Mouse (Mus musculus) CH12.LX (cell line): ENCODE results near the gene Phox2a. TPM values are rescaled to one million over a fixed set of nuclear protein-coding genes. Genes with fewer than 3 reads are reported as not detected.

ENCODE experiments used
- DNase-seq: peaks from one replicate; pipeline ENCODE4 v3.0.0-alpha.2; 2013; ENCODE audit errors: extremely low read depth
- H3K27ac ChIP-seq: 2 replicates; pipeline ENCODE4 v1.5.1; 2012; ENCODE audit warnings: low read depth, mild to moderate bottlenecking, control low read depth, moderate library complexity; ENCODE audit not compliant: insufficient read depth
- H3K27me3 ChIP-seq: replicated peaks from 2 replicates; pipeline ENCODE3; 2012; ENCODE audit warnings: inconsistent platforms
- H3K36me3 ChIP-seq, 2 experiments: replicated peaks in 1 of 2; 2 replicates each; pipeline versions ENCODE3 to v1.6.1; 2012; ENCODE audit warnings: inconsistent platforms in 1 of 2, low read length in 1 of 2, mild to moderate bottlenecking in 1 of 2, mixed read lengths in 1 of 2, moderate library complexity in 1 of 2; ENCODE audit not compliant: control insufficient read depth in 1 of 2, insufficient read depth in 1 of 2
- H3K4me1 ChIP-seq, 2 experiments: 2 replicates each; pipeline ENCODE4 v1.6.1; 2012; ENCODE audit warnings: inconsistent platforms in 1 of 2, moderate library complexity in 1 of 2; ENCODE audit not compliant: insufficient read depth in 2 of 2, control insufficient read depth in 1 of 2
- H3K4me2 ChIP-seq: 2 replicates; pipeline ENCODE4 v1.6.1; 2012; ENCODE audit warnings: low read depth, mild to moderate bottlenecking, control low read depth; ENCODE audit not compliant: poor library complexity, insufficient read depth, severe bottlenecking
- H3K4me3 ChIP-seq, 3 experiments: fragments of 150-350 bp in 1 of 3; sonication (generic) in 1 of 3; replicated peaks in 1 of 3; 2 replicates each; pipeline versions ENCODE3 to v1.5.1; 2011 to 2012; ENCODE audit warnings: low read depth in 2 of 3, low read length in 2 of 3, mild to moderate bottlenecking in 2 of 3, moderate library complexity in 2 of 3, control low read depth in 1 of 3, improper control_type of control experiment in 1 of 3, inconsistent platforms in 1 of 3, mixed read lengths in 1 of 3; ENCODE audit not compliant: poor library complexity in 1 of 3
- H3K79me2 ChIP-seq: replicated peaks from 2 replicates; pipeline ENCODE4 v1.6.1; 2012; ENCODE audit warnings: mild to moderate bottlenecking, moderate library complexity; ENCODE audit not compliant: control insufficient read depth, poor library complexity, insufficient read depth, severe bottlenecking; ENCODE audit errors: extremely low read depth
- H3K9ac ChIP-seq: 2 replicates; pipeline ENCODE4 v1.6.1; 2012; ENCODE audit warnings: low read depth, mild to moderate bottlenecking, control low read depth, moderate library complexity; ENCODE audit not compliant: insufficient read depth
- H3K9me3 ChIP-seq: replicated peaks from 2 replicates; pipeline ENCODE3; 2012; ENCODE audit warnings: low read length, inconsistent platforms, mixed read lengths
- BHLHE40 ChIP-seq: IDR thresholded peaks from 2 replicates; pipeline ENCODE4 v1.6.1; 2011; ENCODE audit warnings: mild to moderate bottlenecking, low read depth, low read length, improper control_type of control experiment
- CHD1 ChIP-seq: IDR thresholded peaks from 2 replicates; pipeline ENCODE4 v1.6.1; 2012; ENCODE audit warnings: low read depth, low read length, improper control_type of control experiment, inconsistent platforms
- CHD2 ChIP-seq: IDR thresholded peaks from 2 replicates; pipeline ENCODE4 v1.6.1; 2011; ENCODE audit warnings: low read length, improper control_type of control experiment
- E2F4 ChIP-seq: IDR thresholded peaks from 2 replicates; pipeline ENCODE4 v1.6.1; 2011; ENCODE audit warnings: low read depth, low read length, improper control_type of control experiment; ENCODE audit not compliant: insufficient replicate concordance
- ELF1 ChIP-seq: IDR thresholded peaks from 2 replicates; pipeline ENCODE4 v1.6.1; 2014; ENCODE audit warnings: low read depth, mild to moderate bottlenecking, inconsistent platforms, low read length, improper control_type of control experiment
- HCFC1 ChIP-seq: IDR thresholded peaks from 2 replicates; pipeline ENCODE4 v1.6.1; 2012; ENCODE audit warnings: low read depth, mild to moderate bottlenecking, inconsistent platforms, low read length, improper control_type of control experiment
- IRF4 ChIP-seq: IDR thresholded peaks from 2 replicates; pipeline ENCODE4 v1.6.1; 2014; ENCODE audit warnings: low read depth, mild to moderate bottlenecking, inconsistent platforms, low read length, improper control_type of control experiment
- JUN ChIP-seq: IDR thresholded peaks from 2 replicates; pipeline ENCODE4 v1.6.1; 2011; ENCODE audit warnings: low read depth, mild to moderate bottlenecking, low read length, improper control_type of control experiment, moderate library complexity; ENCODE audit not compliant: insufficient read depth
- JUND ChIP-seq: conservative IDR thresholded peaks from 2 replicates; pipeline ENCODE4 v1.6.1; 2011; ENCODE audit warnings: low read depth, low read length, improper control_type of control experiment
- KAT2A ChIP-seq: IDR thresholded peaks from 2 replicates; pipeline ENCODE4 v1.6.1; 2012; ENCODE audit warnings: low read length, improper control_type of control experiment, inconsistent platforms; ENCODE audit not compliant: insufficient replicate concordance
- MAX ChIP-seq: IDR thresholded peaks from 2 replicates; pipeline ENCODE4 v1.6.1; 2011; ENCODE audit warnings: low read length, improper control_type of control experiment
- MXI1 ChIP-seq: IDR thresholded peaks from 2 replicates; pipeline ENCODE4 v1.6.1; 2011; ENCODE audit warnings: mild to moderate bottlenecking, low read depth, low read length, improper control_type of control experiment
- NELFE ChIP-seq: IDR thresholded peaks from 2 replicates; pipeline ENCODE4 v1.6.1; 2011; ENCODE audit warnings: low read depth, low read length, improper control_type of control experiment
- POLR2AphosphoS2 ChIP-seq: IDR thresholded peaks from 2 replicates; pipeline ENCODE4 v1.6.1; 2011; ENCODE audit warnings: low read depth, low read length, improper control_type of control experiment
- RAD21 ChIP-seq: IDR thresholded peaks from 2 replicates; pipeline ENCODE4 v1.6.1; 2011; ENCODE audit warnings: low read depth, mild to moderate bottlenecking, low read length, improper control_type of control experiment, moderate library complexity
- RCOR1 ChIP-seq: conservative IDR thresholded peaks from 2 replicates; pipeline ENCODE4 v1.6.1; 2012; ENCODE audit warnings: low read depth, mild to moderate bottlenecking, inconsistent platforms, low read length, improper control_type of control experiment
- SIN3A ChIP-seq: IDR thresholded peaks from 2 replicates; pipeline ENCODE4 v1.6.1; 2012; ENCODE audit warnings: low read length, improper control_type of control experiment, inconsistent platforms
- SMC3 ChIP-seq: IDR thresholded peaks from 2 replicates; pipeline ENCODE4 v1.6.1; 2011; ENCODE audit warnings: low read depth, low read length, improper control_type of control experiment
- TBP ChIP-seq: conservative IDR thresholded peaks from 2 replicates; pipeline ENCODE4 v1.6.1; 2011; ENCODE audit warnings: low read depth, low read length, improper control_type of control experiment
- TCF12 ChIP-seq: IDR thresholded peaks from 2 replicates; pipeline ENCODE4 v1.6.1; 2014; ENCODE audit warnings: low read depth, mild to moderate bottlenecking, inconsistent platforms, low read length, improper control_type of control experiment
- USF1 ChIP-seq: IDR thresholded peaks from 2 replicates; pipeline ENCODE4 v1.6.1; 2014; ENCODE audit warnings: low read depth, mild to moderate bottlenecking, inconsistent platforms, low read length, improper control_type of control experiment
- USF2 ChIP-seq: conservative IDR thresholded peaks from 2 replicates; pipeline ENCODE4 v1.6.1; 2011; ENCODE audit warnings: low read depth, low read length, improper control_type of control experiment
- ZKSCAN1 ChIP-seq: IDR thresholded peaks from 2 replicates; pipeline ENCODE4 v1.6.1; 2012; ENCODE audit warnings: low read depth, inconsistent platforms, low read length, improper control_type of control experiment, borderline replicate concordance
- dilution Hi-C: fragments of 300-500 bp; cut with MboI; formaldehyde crosslinking; loops from 2 replicates; pipeline ENCODE4 v1.14.3; 2020; ENCODE audit warnings: low sequenced_read_pairs; ENCODE audit not compliant: extremely low pct_unique_long_range_greater_than_20kb, extremely low pct_ligation_motif_present
- in situ Hi-C: fragments of 300-500 bp; cut with MboI; formaldehyde crosslinking; loops from 3 replicates; pipeline ENCODE4 v1.14.3; 2019; ENCODE audit warnings: low sequenced_read_pairs, low pct_ligation_motif_present, low pct_unique_long_range_greater_than_20kb, mixed read lengths
- polyA plus RNA-seq: library from polyadenylated mRNA; unstranded; fragments of >175 nt; gene quantifications from 2 replicates; pipeline ENCODE4 v1.2.1, GENCODE M21; 2012; ENCODE audit warnings: low read depth; ENCODE audit not compliant: insufficient read length
- total RNA-seq, 2 experiments: library from RNA; depleted of rRNA; stranded (reverse); fragments of 300-350 nt in 1 of 2; fragments of >200 nt in 1 of 2; gene quantifications; 2 replicates each; pipeline ENCODE4 v1.2.3; 2012 to 2014

Gene Phox2a
- total and polyA plus RNA-seq, 3 experiments: not detected

- no peak overlapping the region for H3K9ac ChIP-seq
- dilution Hi-C loops: no loop called here
- no peak overlapping the region for H3K4me3 ChIP-seq
These were observed 50.4 kb downstream of the Phox2a start for GRCm38 (mm10) chr7:101868241-101869162.

GRCm38 (mm10) chr7:101869163-101869500, 51.0 kb downstream of the Phox2a start:
- Histone ChIP-seq H3K4me1 (peaks cover 0 to 5% of the 10 kb centered on the region in 2 experiments; a peak in 3 of 4 replicates), H3K9ac (no peak overlapping the region), H3K27me3 (no peaks in the 10 kb centered on the region), H3K79me2 (no peaks in the 10 kb centered on the region), H3K36me3 (no peaks in the 10 kb centered on the region), H3K4me2 (no peak overlapping the region), H3K27ac (no peak overlapping the region), H3K4me3 (no peak overlapping the region), H3K9me3 (peaks cover 3% of the 10 kb centered on the region)
- no peak for DNase-seq
- TF ChIP-seq MAX: no peak
- TF ChIP-seq USF2: no peak
- no peak for TF ChIP-seq SIN3A
- no peak for TF ChIP-seq ZKSCAN1
- TF ChIP-seq E2F4: no peak
- no peak for TF ChIP-seq RAD21
- TF ChIP-seq KAT2A: no peak
- no peak for TF ChIP-seq IRF4
- TF ChIP-seq TBP: no peak
- dilution Hi-C loops: no loop called here
- in situ Hi-C loops: no loop called here

More at GRCm38 (mm10) chr7:101868241-101869162, 50.4 kb downstream of the Phox2a start:
- peaks cover 3% of the 10 kb centered on the region for H3K9me3 ChIP-seq
- H3K27ac ChIP-seq: no peak overlapping the region
- no peaks in the 10 kb centered on the region for H3K79me2 ChIP-seq
- no peak overlapping the region for H3K4me2 ChIP-seq
- no peaks in the 10 kb centered on the region for H3K36me3 ChIP-seq
- H3K27me3 ChIP-seq: no peaks in the 10 kb centered on the region
- in situ Hi-C loops: no loop called here
- no peak for DNase-seq
- peaks cover 0 to 5% of the 10 kb centered on the region in 2 experiments; a peak in 3 of 4 replicates for H3K4me1 ChIP-seq
- TF ChIP-seq RCOR1 (no peak), SMC3 (no peak), JUND (no peak), BHLHE40 (no peak), USF2 (no peak), MAX (no peak), NELFE (no peak), USF1 (no peak), POLR2AphosphoS2 (no peak), HCFC1 (no peak), CHD2 (no peak), MXI1 (no peak), CHD1 (no peak), KAT2A (no peak), TCF12 (no peak), JUN (no peak), ELF1 (no peak)
